Mouse (Mus musculus) limb, embryonic 12.5 days (tissue): ENCODE results near the gene Mt4. TPM values are rescaled to one million over a fixed set of nuclear protein-coding genes. Genes with fewer than 3 reads are reported as not detected.
"Not testable (repeated sequence)": the region's sequence is repeated elsewhere in the genome, so short reads cannot be mapped to it uniquely, and the experiment has no call there.

Experiments
- ATAC-seq: fragments of 200-750 bp; cut with Nextera tagmentation; 2 replicates; pipeline ENCODE4 v1.8.0; 2017; ENCODE audit warnings: low read depth, moderate TSS enrichment; ENCODE audit not compliant: insufficient number of reproducible peaks, insufficient read depth, low FRiP score, low TSS enrichment
- H3K27ac ChIP-seq: fragments of 300-500 bp; sonication (generic); 2 replicates; pipeline ENCODE4 v1.5.1; 2016; ENCODE audit warnings: mild to moderate bottlenecking, moderate library complexity
- H3K27me3 ChIP-seq: fragments of 300-500 bp; sonication (generic); 2 replicates; pipeline ENCODE4 v1.6.1; 2016; ENCODE audit warnings: mild to moderate bottlenecking, moderate library complexity
- H3K36me3 ChIP-seq: fragments of 300-500 bp; sonication (generic); 2 replicates; pipeline ENCODE4 v1.6.1; 2016; ENCODE audit warnings: mild to moderate bottlenecking, moderate library complexity
- H3K4me1 ChIP-seq: fragments of 300-500 bp; sonication (generic); replicated peaks from 2 replicates; pipeline ENCODE4 v1.6.1; 2016
- H3K4me2 ChIP-seq: fragments of 300-500 bp; sonication (generic); 2 replicates; pipeline ENCODE4 v1.6.1; 2016; ENCODE audit warnings: mild to moderate bottlenecking, moderate library complexity
- H3K4me3 ChIP-seq: fragments of 300-500 bp; sonication (generic); replicated peaks from 2 replicates; pipeline ENCODE4 v1.5.1; 2016; ENCODE audit warnings: mild to moderate bottlenecking
- H3K9ac ChIP-seq: fragments of 300-500 bp; sonication (generic); replicated peaks from 2 replicates; pipeline ENCODE4 v1.6.1; 2016; ENCODE audit warnings: mild to moderate bottlenecking, moderate library complexity
- H3K9me3 ChIP-seq: fragments of 300-500 bp; sonication (generic); 2 replicates; pipeline ENCODE4 v1.6.1; 2016; ENCODE audit warnings: mild to moderate bottlenecking, moderate library complexity
- WGBS: fragments of 180-500 bp; shearing (Covaris S2); methylation state at CpG from one replicate; pipeline ENCODE4 v1.1.7; 2016; 5-methylcytosine and 5-hydroxymethylcytosine counted together
- polyA plus RNA-seq: library from polyadenylated mRNA; unstranded; fragments of >200 nt; fragmentation: Nextera tagmentation; extraction: Ambion mirVana; gene quantifications from 2 replicates; pipeline ENCODE4 v1.2.1, GENCODE M21; 2016

Gene Mt4
- polyA plus RNA-seq, 1 experiment from 2014 or later, result not detected

DNA sequence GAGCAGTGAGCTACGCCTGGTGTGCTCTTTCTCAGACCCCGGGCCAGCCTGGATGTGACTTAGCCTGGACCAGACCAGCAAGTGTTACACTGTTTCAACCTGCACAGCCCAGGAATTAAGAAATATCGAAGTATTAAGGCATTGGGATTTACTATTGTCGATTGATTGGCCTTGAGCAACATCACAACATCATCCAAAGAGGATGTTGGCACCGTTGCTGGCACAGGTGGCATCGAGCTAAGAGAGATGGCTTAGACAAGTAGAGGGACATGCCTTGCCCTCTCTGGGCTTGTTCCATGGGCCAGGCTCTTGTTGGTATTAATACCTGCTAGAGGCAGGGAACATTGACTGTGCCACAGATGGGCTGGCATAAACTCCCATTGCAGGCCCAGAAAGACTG lies 1.4 kb upstream of the Mt4 start:
- Histone ChIP-seq H3K27me3 (no peaks in the 10 kb centered on the region), H3K36me3 (no peaks in the 10 kb centered on the region), H3K4me1 (peaks cover 14% of the 10 kb centered on the region), H3K4me2 (no peak overlapping the region), H3K4me3 (no peak overlapping the region), H3K27ac (no peak overlapping the region), H3K9me3 (0 out of 2 replicates have a peak, but pooled peaks cover 4% of the 10 kb centered on the region), H3K9ac (no peak overlapping the region)
- no peak for ATAC-seq
- 89% methylated on average over 6 of the region's 6 CpGs for WGBS

DNA sequence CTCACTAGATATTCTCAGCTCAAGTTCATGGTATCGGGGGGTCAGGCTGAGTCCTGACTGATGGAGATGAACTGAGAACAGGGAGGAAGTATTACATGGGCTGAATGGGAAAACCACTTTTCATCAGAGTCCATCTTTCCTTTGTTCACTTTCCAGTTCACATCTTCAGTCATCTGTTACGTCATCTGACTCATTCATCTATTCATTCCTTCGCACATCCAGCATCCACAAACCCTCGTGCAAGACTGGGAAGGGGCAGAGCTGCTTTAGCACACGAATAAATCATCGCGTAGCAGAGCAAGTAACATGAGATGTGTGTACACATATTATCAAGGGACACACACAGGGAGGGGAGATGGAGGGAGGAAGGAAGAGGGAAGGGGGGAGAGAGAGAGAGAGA lies 805 bp upstream of the Mt4 start:
- Histone ChIP-seq H3K9ac (no peak overlapping the region), H3K27me3 (no peaks in the 10 kb centered on the region), H3K36me3 (no peaks in the 10 kb centered on the region), H3K4me1 (peaks cover 14% of the 10 kb centered on the region), H3K4me2 (no peak overlapping the region), H3K4me3 (no peak overlapping the region), H3K9me3 (0 out of 2 replicates have a peak, but pooled peaks cover 4% of the 10 kb centered on the region), H3K27ac (no peak overlapping the region)
- WGBS, result 76% methylated on average over 7 of the region's 7 CpGs
- no peak for ATAC-seq

DNA sequence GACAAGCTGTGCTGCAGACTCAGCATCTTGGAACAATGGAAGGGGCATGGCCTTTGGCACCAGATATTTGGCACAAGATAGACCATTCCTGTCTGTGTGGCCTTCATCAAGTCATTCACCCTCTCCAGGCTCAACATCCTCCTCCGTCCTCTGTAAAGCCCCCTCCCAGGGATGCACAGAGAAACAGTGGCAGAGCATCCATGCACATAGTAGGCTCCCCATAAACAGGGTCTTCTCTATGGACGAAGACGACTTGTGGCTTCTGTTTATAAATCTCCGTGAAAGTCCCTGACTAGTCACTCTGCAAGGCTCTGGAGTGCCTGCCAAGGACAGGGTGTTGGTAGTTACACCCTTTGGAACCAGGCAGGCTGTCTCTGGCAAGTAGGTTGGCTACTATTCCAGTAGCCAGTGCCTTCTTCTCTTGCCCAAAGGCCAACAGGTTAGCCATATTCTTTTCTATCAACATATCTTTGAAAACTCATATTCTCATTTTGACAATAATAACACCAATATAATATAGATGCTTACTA lies 3.3 kb downstream of the Mt4 start:
- Histone ChIP-seq H3K27me3 (no peaks in the 10 kb centered on the region), H3K4me2 (no peak overlapping the region), H3K27ac (no peak overlapping the region), H3K36me3 (no peaks in the 10 kb centered on the region), H3K4me1 (peaks cover 14% of the 10 kb centered on the region), H3K4me3 (no peak overlapping the region), H3K9ac (no peak overlapping the region), H3K9me3 (no peaks in the 10 kb centered on the region)
- ATAC-seq, result no peak
- WGBS, result 84% methylated on average over 4 of the region's 4 CpGs

DNA sequence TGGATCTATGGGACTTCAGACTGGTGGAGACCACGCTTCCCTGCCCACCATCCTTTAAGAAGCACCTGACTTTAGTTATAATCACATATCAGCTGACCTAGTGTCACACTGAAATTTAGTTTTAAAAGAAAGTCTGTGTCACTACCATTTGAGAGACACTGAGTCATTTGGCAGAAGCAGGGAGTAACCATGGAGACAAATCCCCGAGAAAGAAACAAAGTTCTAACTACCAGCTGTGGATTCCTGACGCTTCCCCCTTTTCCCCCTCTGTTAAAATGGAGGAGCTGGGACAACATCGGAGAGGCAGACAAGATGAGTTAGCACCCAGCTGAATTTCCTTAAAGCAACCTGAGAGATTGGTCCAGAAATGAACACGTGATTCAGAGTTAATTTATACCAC lies 11.2 kb downstream of the Mt4 start:
- H3K36me3 ChIP-seq, result no peaks in the 10 kb centered on the region
- no peak overlapping the region for H3K4me3 ChIP-seq
- no peaks in the 10 kb centered on the region for H3K9me3 ChIP-seq
- peaks cover 11% of the 10 kb centered on the region for H3K4me1 ChIP-seq
- no peak for ATAC-seq
- 59% methylated on average over 5 of the region's 5 CpGs for WGBS
- H3K27ac ChIP-seq, result no peak overlapping the region
- H3K27me3 ChIP-seq, result peaks cover 28% of the 10 kb centered on the region
- H3K9ac ChIP-seq, result no peak overlapping the region
- no peak overlapping the region for H3K4me2 ChIP-seq

DNA sequence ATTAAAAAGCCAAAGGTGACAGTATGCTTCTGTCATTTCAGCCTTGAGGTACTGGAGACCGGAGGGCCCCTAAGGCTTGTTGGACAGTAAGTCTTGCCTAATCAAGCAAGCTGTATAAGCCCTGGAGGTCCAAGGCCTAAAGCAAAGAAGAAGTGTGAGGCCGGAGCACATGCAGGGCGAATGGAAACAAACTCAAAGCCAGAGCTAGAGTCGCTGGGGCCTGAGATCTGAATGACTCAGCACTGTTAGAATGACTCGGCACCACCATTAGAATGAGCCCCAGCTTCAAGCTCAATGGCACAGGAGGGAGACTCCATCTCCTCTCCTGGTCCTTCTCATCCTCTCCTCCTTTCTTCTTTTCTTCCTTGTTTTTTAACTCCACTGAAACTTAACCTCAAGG lies 13.9 kb downstream of the Mt4 start:
- peaks cover 16% of the 10 kb centered on the region for H3K4me1 ChIP-seq
- H3K9ac ChIP-seq, result no peak overlapping the region
- no peak for ATAC-seq
- no peak overlapping the region for H3K4me2 ChIP-seq
- H3K9me3 ChIP-seq, result no peaks in the 10 kb centered on the region
- H3K36me3 ChIP-seq, result no peaks in the 10 kb centered on the region
- no peak overlapping the region for H3K27ac ChIP-seq
- WGBS, result 77% methylated on average over 5 of the region's 5 CpGs
- H3K27me3 ChIP-seq, result peaks cover 42% of the 10 kb centered on the region
- H3K4me3 ChIP-seq, result no peak overlapping the region

DNA sequence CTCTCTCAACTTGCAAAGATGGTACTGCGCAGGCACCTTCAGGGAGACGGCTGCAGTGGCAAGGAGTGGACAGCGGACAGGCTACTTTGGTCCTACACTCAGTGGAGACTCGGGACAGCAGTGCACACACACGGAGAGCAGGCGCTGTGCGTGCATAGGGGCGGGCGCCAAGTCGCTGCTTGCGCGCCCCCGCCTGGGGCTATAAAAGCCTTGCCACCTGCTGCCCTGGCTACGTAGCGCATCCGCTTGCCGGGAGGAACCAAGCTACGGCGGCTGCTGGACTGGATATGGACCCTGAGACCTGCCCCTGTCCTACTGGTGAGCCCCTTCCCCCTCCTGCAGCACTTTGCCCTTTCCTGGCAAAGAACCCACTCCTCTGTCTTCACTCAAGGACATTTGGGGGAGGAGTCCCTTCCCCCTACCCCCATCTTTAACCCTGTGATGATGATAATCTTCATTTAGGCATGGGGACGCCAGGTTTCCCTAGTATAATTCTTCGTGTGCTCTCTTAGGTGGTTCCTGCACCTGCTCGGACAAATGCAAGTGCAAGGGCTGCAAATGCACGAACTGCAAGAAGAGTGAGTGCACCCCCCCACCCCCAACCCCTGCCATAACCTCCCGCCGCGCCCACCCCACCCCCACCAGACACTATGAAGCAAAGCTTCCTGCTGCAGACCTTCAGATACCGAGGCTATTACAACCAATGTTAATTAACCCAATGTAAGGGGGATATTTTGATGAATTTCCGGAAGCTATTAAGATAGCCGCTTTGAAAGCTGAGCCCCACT lies 15.7 kb downstream of the Mt4 start, which contains the start of gene Mt3:
Mt3 (plus strand) TSS at position 95 of the 788 bp plus-strand sequence.
- Histone ChIP-seq H3K9me3 (no peaks in the 10 kb centered on the region), H3K27me3 (peaks cover 42% of the 10 kb centered on the region), H3K36me3 (no peaks in the 10 kb centered on the region), H3K4me1 (peaks cover 18% of the 10 kb centered on the region), H3K4me2 (peak within 1 kb of the TSS; percentile 61), H3K27ac (no peak within 1 kb of the TSS), H3K4me3 (peak within 1 kb of the TSS; percentile 29), H3K9ac (no peak within 1 kb of the TSS)
- 1% methylated on average over 29 of the region's 29 CpGs for WGBS
- no peak for ATAC-seq

DNA sequence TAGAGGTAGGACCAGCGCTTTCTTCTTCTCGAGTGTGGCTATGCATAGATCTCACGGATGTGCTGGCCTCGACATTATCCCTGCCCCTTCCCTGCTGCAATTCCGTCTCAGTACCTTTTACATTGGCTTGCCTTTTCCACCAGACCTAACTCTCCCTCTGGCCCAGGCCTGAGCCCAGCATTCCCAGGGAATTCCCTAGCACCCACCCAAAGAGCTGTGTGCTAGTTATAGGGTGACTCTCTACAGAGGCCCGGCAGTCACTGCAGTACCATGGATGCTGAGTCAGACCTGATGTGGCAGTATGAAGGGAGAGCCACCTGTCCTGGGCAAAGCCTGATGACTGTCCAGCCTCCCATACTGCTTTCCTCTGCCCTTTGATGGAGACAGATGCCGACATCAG lies 16.5 kb downstream of the Mt4 start:
- Histone ChIP-seq H3K4me3 (no peak overlapping the region), H3K36me3 (no peaks in the 10 kb centered on the region), H3K4me2 (peak overlapping the region; percentile 61), H3K9ac (no peak overlapping the region), H3K27ac (no peak overlapping the region), H3K9me3 (no peaks in the 10 kb centered on the region), H3K4me1 (peaks cover 18% of the 10 kb centered on the region), H3K27me3 (peaks cover 42% of the 10 kb centered on the region)
- ATAC-seq, result peak; percentile 58; the same call in 1 of the 2 replicates
- WGBS, result 22% methylated on average over 7 of the region's 7 CpGs

DNA sequence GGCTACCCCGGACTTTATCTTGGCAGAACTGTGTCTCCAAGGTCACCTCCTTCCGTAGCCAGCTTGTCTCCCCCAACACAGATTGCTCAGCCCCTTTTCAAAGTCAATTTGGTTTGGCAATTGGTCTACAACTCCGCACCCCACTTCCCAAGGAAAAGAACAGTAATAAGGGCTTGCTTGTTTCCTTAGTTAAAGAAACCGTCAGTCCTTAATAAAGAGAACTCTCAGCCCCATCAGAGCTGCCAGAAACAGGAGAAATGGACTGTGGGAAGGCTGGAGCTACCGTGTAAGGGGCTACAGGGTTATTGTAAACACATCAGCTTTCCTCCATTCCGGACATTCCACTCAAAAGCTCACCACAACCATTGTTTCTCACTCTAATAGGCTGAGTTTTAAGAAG lies 17.5 kb downstream of the Mt4 start:
- Histone ChIP-seq H3K9me3 (no peaks in the 10 kb centered on the region), H3K36me3 (no peaks in the 10 kb centered on the region), H3K27me3 (peaks cover 42% of the 10 kb centered on the region), H3K9ac (no peak overlapping the region), H3K27ac (no peak overlapping the region), H3K4me1 (peaks cover 18% of the 10 kb centered on the region), H3K4me2 (no peak overlapping the region), H3K4me3 (no peak overlapping the region)
- ATAC-seq, result no peak
- 55% methylated on average over 6 of the region's 6 CpGs for WGBS

DNA sequence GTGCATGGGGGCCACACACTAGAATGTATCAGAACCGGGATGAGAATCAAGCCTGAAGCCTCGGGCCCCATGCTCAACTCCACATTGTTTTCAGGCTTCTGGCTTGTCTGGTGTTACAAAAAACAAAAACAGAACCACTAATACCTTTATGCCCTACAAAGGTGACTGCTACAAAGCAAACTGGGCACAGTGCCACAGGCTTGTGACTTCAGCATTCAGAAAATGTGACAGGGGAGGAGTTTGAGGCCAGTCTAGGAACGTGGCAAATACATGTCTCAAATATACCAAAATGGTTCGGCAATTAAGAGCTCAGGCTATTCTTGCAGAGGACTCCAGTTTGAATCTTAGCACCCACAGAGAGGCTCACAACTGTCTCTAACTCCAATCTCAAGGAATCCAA lies 19.1 kb downstream of the Mt4 start:
- Histone ChIP-seq H3K36me3 (no peaks in the 10 kb centered on the region), H3K4me1 (peaks cover 18% of the 10 kb centered on the region), H3K27ac (no peak overlapping the region), H3K27me3 (peaks cover 36% of the 10 kb centered on the region), H3K4me2 (no peak overlapping the region), H3K9me3 (no peaks in the 10 kb centered on the region), H3K4me3 (no peak overlapping the region), H3K9ac (no peak overlapping the region)
- WGBS, result 72% methylated on average over 4 of the region's 4 CpGs
- ATAC-seq, result no peak

DNA sequence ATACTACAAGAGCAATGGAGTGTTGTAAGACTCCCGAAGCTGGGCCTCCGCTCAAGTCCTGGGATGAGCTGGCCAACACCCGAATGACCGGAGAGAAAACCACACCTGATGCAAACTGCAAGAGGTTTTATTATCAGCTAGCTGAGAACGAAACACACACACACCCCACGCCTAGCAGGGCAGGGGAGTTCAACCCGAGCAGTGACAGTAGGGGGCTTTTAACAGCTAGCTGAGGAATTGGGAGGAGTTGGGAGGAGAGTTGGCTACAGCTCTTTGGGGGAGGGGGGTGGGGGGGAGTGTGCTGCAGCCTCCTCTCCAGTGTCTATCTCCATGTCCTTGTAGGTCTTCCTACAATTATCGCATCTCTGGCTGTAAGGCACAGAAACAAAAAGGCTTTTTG lies 28.8 kb downstream of the Mt4 start:
- 64% methylated on average over 8 of the region's 8 CpGs for WGBS
- H3K9me3 ChIP-seq, H3K4me3 ChIP-seq, H3K27ac ChIP-seq, H3K4me2 ChIP-seq, ATAC-seq, H3K9ac ChIP-seq, H3K36me3 ChIP-seq, H3K4me1 ChIP-seq: not testable (repeated sequence)
- peaks cover 29% of the 10 kb centered on the region for H3K27me3 ChIP-seq

DNA sequence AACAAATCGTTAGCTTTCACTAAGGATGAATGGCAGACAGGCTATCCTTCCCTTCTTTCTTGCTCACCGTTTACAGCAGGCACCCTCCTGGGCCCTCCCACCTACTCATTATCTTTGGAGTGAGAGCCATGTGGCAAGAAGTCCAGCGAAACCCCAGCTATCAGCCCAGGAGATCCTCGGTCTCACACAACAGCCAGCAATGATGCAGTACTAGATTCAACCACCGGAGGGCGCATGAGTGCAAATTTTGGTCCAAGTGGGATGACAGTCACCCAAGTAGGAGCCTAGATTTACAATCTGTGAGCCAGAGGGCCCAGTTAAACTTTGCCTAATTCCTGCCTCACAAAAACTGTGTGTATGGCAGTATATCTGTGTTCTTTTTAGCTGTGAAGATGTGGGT lies 30.2 kb downstream of the Mt4 start:
- Histone ChIP-seq H3K9me3 (no peaks in the 10 kb centered on the region), H3K27ac (no peak overlapping the region), H3K4me1 (peaks cover 10% of the 10 kb centered on the region), H3K9ac (no peak overlapping the region), H3K4me2 (peak overlapping the region; percentile 15), H3K4me3 (no peak overlapping the region), H3K27me3 (peaks cover 44% of the 10 kb centered on the region), H3K36me3 (no peaks in the 10 kb centered on the region)
- WGBS, result 4% methylated on average over 6 of the region's 6 CpGs
- ATAC-seq, result no peak

DNA sequence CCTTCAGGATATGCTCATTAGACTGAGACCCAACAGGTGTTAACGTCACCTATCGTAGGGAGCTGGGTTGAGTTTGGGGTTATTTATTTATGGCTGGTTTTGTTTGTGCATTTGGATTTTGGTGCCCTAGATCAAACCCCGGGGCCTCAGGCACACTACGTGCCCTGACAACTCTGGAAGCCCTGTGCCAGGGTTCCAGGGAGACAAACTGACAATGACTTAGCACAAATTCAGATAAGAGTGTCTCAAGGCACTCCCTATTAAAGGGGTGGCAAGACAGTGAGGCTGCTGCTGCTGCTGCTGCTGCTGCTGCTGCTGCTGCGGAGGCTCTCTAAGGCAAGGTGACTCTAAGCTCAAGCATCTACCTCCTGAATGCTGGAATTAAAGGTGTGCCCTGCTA lies 32.5 kb downstream of the Mt4 start:
- Histone ChIP-seq H3K27me3 (peaks cover 63% of the 10 kb centered on the region), H3K36me3 (no peaks in the 10 kb centered on the region), H3K4me2 (no peak overlapping the region), H3K9me3 (no peaks in the 10 kb centered on the region), H3K27ac (no peak overlapping the region), H3K4me3 (no peak overlapping the region), H3K4me1 (peaks cover 23% of the 10 kb centered on the region), H3K9ac (no peak overlapping the region)
- WGBS, result 80% methylated on average over 5 of the region's 5 CpGs
- ATAC-seq, result no peak
